Comparison of ENCODE assay signal across 8 mouse cellular contexts in genomic region chr8:84066291-84066930, GRCm38 (mm10). TPM values are rescaled to one million over a fixed set of nuclear protein-coding genes. Genes with fewer than 3 reads are reported as not detected.
A peak's percentile ranks its signal among the peaks of the same experiment; 100 is the strongest.
DNase-seq lines count a peak whose midpoint lies in the region; ATAC-seq and TF ChIP-seq lines count a peak whose summit lies in the region.

Gene Rfx1, plus strand, starts transcription at chr8:84066834.

- peak; percentile 98 for DNase-seq in c-Kit-positive CD71-positive TER-119-positive erythroid progenitor cells, embryonic 14.5 days (ENCODE audit: low spot score)
- peak; percentile 99 for DNase-seq in heart, postnatal 0 days (ENCODE audit: low spot score)
- peak; percentile 99 for DNase-seq in kidney, postnatal 4 days

- H3K27ac ChIP-seq in forebrain, embryonic 12.5 days: peak within 1 kb of the TSS; percentile 96
- peak within 1 kb of the TSS; percentile 98 for H3K27ac ChIP-seq in heart, postnatal 0 days (ENCODE audit: low read depth)
- peak within 1 kb of the TSS; percentile 99 for H3K27ac ChIP-seq in liver, embryonic 16.5 days (ENCODE audit: low read length)
- peak within 1 kb of the TSS; percentile 97 for H3K27ac ChIP-seq in neural tube, embryonic 13.5 days (replicated peaks)
- H3K27ac ChIP-seq in testis, adult 2 months (ENCODE audit: control insufficient read depth, insufficient read depth, low read depth, low read length): peak within 1 kb of the TSS; percentile 86

- H3K9ac ChIP-seq in forebrain, embryonic 12.5 days: peak within 1 kb of the TSS; percentile 81
- H3K9ac ChIP-seq in heart, postnatal 0 days (replicated peaks; ENCODE audit: low read depth, low read length): peak within 1 kb of the TSS; percentile 77
- peak within 1 kb of the TSS; percentile 91 for H3K9ac ChIP-seq in liver, embryonic 16.5 days (ENCODE audit: low read depth, low read length)
- H3K9ac ChIP-seq in neural tube, embryonic 13.5 days: peak within 1 kb of the TSS; percentile 86

- H3K4me2 ChIP-seq in forebrain, embryonic 12.5 days: peak within 1 kb of the TSS; percentile 73
- H3K4me2 ChIP-seq in heart, postnatal 0 days (ENCODE audit: low read depth, low read length): peak within 1 kb of the TSS; percentile 81
- H3K4me2 ChIP-seq in liver, embryonic 16.5 days (ENCODE audit: low read depth, low read length): peak within 1 kb of the TSS; percentile 98
- peak within 1 kb of the TSS; percentile 86 for H3K4me2 ChIP-seq in neural tube, embryonic 13.5 days

- TF ChIP-seq EP300 in heart, postnatal 0 days (IDR thresholded peaks at IDR 0.05; ENCODE audit: low read depth): peak; percentile 83

- H3K9me3 ChIP-seq in E14TG2a.4 (ENCODE audit: low read length): no peaks in the 10 kb centered on the region
- H3K9me3 ChIP-seq in forebrain, embryonic 12.5 days: no peaks in the 10 kb centered on the region
- H3K9me3 ChIP-seq in heart, postnatal 0 days (replicated peaks; ENCODE audit: control insufficient read depth, low read length): no peaks in the 10 kb centered on the region
- H3K9me3 ChIP-seq in liver, embryonic 16.5 days (replicated peaks; ENCODE audit: control insufficient read depth, low read length): no peaks in the 10 kb centered on the region
- H3K9me3 ChIP-seq in neural tube, embryonic 13.5 days: no peaks in the 10 kb centered on the region

- peak; percentile 99 for ATAC-seq in forebrain, embryonic 12.5 days (ENCODE audit: low FRiP score)
- ATAC-seq in heart, postnatal 0 days (ENCODE audit: insufficient read depth, low read depth): peak; percentile 96
- ATAC-seq in liver, embryonic 16.5 days (ENCODE audit: low read depth): peak; percentile 94
- peak; percentile 98 for ATAC-seq in neural tube, embryonic 13.5 days (ENCODE audit: low read depth)

- peak within 1 kb of the TSS; percentile 90 for H3K4me3 ChIP-seq in E14TG2a.4 (replicated peaks; ENCODE audit: low read length)
- H3K4me3 ChIP-seq in forebrain, embryonic 12.5 days (replicated peaks): peak within 1 kb of the TSS; percentile 78
- peak within 1 kb of the TSS; percentile 97 for H3K4me3 ChIP-seq in heart, postnatal 0 days (ENCODE audit: low read depth, low read length)
- H3K4me3 ChIP-seq in liver, embryonic 16.5 days (ENCODE audit: low read depth, low read length): peak within 1 kb of the TSS; percentile 99
- H3K4me3 ChIP-seq in neural tube, embryonic 13.5 days: peak within 1 kb of the TSS; percentile 77
- H3K4me3 ChIP-seq in testis, adult 2 months (ENCODE audit: control insufficient read depth, low read depth, low read length): peak within 1 kb of the TSS; percentile 77

- H3K27me3 ChIP-seq in E14TG2a.4 (ENCODE audit: insufficient read depth, low read length): no peaks in the 10 kb centered on the region
- H3K27me3 ChIP-seq in forebrain, embryonic 12.5 days: no peaks in the 10 kb centered on the region
- no peaks in the 10 kb centered on the region for H3K27me3 ChIP-seq in heart, postnatal 0 days (ENCODE audit: control insufficient read depth, insufficient read depth, low read length)
- no peaks in the 10 kb centered on the region for H3K27me3 ChIP-seq in liver, embryonic 16.5 days (ENCODE audit: control insufficient read depth, insufficient read depth, low read depth, low read length)
- no peaks in the 10 kb centered on the region for H3K27me3 ChIP-seq in neural tube, embryonic 13.5 days
- H3K27me3 ChIP-seq in testis, adult 2 months (ENCODE audit: control insufficient read depth, insufficient read depth, low read length): no peaks in the 10 kb centered on the region

- peaks cover 49% of the 10 kb centered on the region for H3K4me1 ChIP-seq in E14TG2a.4 (replicated peaks; ENCODE audit: low read depth, low read length)
- H3K4me1 ChIP-seq in forebrain, embryonic 12.5 days: peaks cover 32% of the 10 kb centered on the region
- H3K4me1 ChIP-seq in heart, postnatal 0 days (ENCODE audit: control insufficient read depth, insufficient read depth): peaks cover 38% of the 10 kb centered on the region
- H3K4me1 ChIP-seq in liver, embryonic 16.5 days (ENCODE audit: control insufficient read depth, low read depth, low read length): peaks cover 30% of the 10 kb centered on the region
- H3K4me1 ChIP-seq in neural tube, embryonic 13.5 days (replicated peaks): peaks cover 49% of the 10 kb centered on the region
- H3K4me1 ChIP-seq in testis, adult 2 months (ENCODE audit: control insufficient read depth, insufficient read depth, low read length): peaks cover 22% of the 10 kb centered on the region

- TF ChIP-seq POLR2A in testis, adult 2 months (IDR thresholded peaks at IDR 0.05; ENCODE audit: control insufficient read depth, low read depth, low read length): peak; percentile 71; the same call in 1 of the 2 replicates

- no peak for TF ChIP-seq CTCF in E14TG2a.4 (conservative IDR thresholded peaks at IDR 0.05; ENCODE audit: low read length)
- TF ChIP-seq CTCF in heart, postnatal 0 days (IDR thresholded peaks at IDR 0.05; ENCODE audit: low read depth): no peak
- no peak for TF ChIP-seq CTCF in testis, adult 2 months (IDR thresholded peaks at IDR 0.05; ENCODE audit: control insufficient read depth, insufficient read depth, insufficient replicate concordance, low read depth, low read length)

- H3K36me3 ChIP-seq in E14TG2a.4 (ENCODE audit: insufficient read depth, low read length): peaks cover 5% of the 10 kb centered on the region; the same call in 1 of the 2 replicates
- H3K36me3 ChIP-seq in forebrain, embryonic 12.5 days (replicated peaks): no peaks in the 10 kb centered on the region
- no peaks in the 10 kb centered on the region for H3K36me3 ChIP-seq in heart, postnatal 0 days (replicated peaks; ENCODE audit: control insufficient read depth, insufficient read depth, low read length)
- H3K36me3 ChIP-seq in liver, embryonic 16.5 days (ENCODE audit: control insufficient read depth, insufficient read depth): no peaks in the 10 kb centered on the region
- no peaks in the 10 kb centered on the region for H3K36me3 ChIP-seq in neural tube, embryonic 13.5 days
- no peaks in the 10 kb centered on the region for H3K36me3 ChIP-seq in testis, adult 2 months (ENCODE audit: control insufficient read depth, insufficient read depth, low read length)

- WGBS in forebrain, embryonic 12.5 days: under 1% methylated on average over 51 of the region's 51 CpGs
- WGBS in heart, postnatal 0 days: under 1% methylated on average over 51 of the region's 51 CpGs
- WGBS in liver, embryonic 16.5 days (ENCODE audit: insufficient replicate concordance): under 1% methylated on average over 51 of the region's 51 CpGs
- WGBS in neural tube, embryonic 13.5 days: under 1% methylated on average over 51 of the region's 51 CpGs

RNA-seq across cellular contexts. Expression of gene Rfx1, which starts in this region (rescaled TPM):
- polyA plus RNA-seq in forebrain, embryonic 12.5 days (2016; fragmentation: Nextera tagmentation; extraction: Ambion mirVana): 8.4 and 9.2 TPM in 2 replicates
- total RNA-seq in heart, postnatal 0 days (2014; rRNA removed; ENCODE audit: low replicate concordance): 11.7 and 15.3 TPM in 2 replicates
- polyA plus RNA-seq in heart, postnatal 0 days (2015; fragmentation: Nextera tagmentation; extraction: Ambion mirVana): 2.3 and 2.4 TPM in 2 replicates
- polyA plus RNA-seq in liver, embryonic 16.5 days (2015; fragmentation: Nextera tagmentation; extraction: Ambion mirVana): 2.0 and 2.7 TPM in 2 replicates
- 8.1 and 8.2 TPM in 2 replicates for polyA plus RNA-seq in neural tube, embryonic 13.5 days (2015; fragmentation: Nextera tagmentation; extraction: Ambion mirVana)
- polyA plus RNA-seq in testis, adult 2 months (2012; rRNA removed): 83.0 and 89.5 TPM in 2 replicates

Comparison
In these comparisons a context has a peak if more than half of its experiments do, and no peak if none do; other contexts are left out.
1. Peak in every context shown above with its lines: DNase-seq, ATAC-seq, H3K4me3 ChIP-seq and H3K27ac ChIP-seq.